Mouse (Mus musculus): ENCODE measurements around the gene Rnase11. TPM values are rescaled to one million over a fixed set of nuclear protein-coding genes. Genes with fewer than 3 reads are reported as not detected.
"Not testable (repeated sequence)": the region's sequence is repeated elsewhere in the genome, so short reads cannot be mapped to it uniquely, and the experiment has no call there.

Gene Rnase11
- polyA plus RNA-seq, 1 experiment from 2014 or later = not detected

GRCm38 (mm10) chr14:51035206-51035605 is 14.8 kb downstream of the Rnase11 start:
- H3K27ac ChIP-seq (replicated peaks) = no peak overlapping the region
- no peak overlapping the region for H3K4me2 ChIP-seq
- H3K4me1 ChIP-seq = peaks cover 7% of the 10 kb centered on the region
- H3K36me3 ChIP-seq = no peaks in the 10 kb centered on the region
- H3K4me3 ChIP-seq = no peak overlapping the region
- WGBS = 56% methylated on average over 1 of the region's 1 CpGs
- no peak overlapping the region for H3K9ac ChIP-seq
- ATAC-seq (ENCODE audit: extremely low read depth, insufficient number of reproducible peaks, low FRiP score, low TSS enrichment) = no peak
- no peaks in the 10 kb centered on the region for H3K27me3 ChIP-seq (replicated peaks)
- no peaks in the 10 kb centered on the region for H3K9me3 ChIP-seq

DNA sequence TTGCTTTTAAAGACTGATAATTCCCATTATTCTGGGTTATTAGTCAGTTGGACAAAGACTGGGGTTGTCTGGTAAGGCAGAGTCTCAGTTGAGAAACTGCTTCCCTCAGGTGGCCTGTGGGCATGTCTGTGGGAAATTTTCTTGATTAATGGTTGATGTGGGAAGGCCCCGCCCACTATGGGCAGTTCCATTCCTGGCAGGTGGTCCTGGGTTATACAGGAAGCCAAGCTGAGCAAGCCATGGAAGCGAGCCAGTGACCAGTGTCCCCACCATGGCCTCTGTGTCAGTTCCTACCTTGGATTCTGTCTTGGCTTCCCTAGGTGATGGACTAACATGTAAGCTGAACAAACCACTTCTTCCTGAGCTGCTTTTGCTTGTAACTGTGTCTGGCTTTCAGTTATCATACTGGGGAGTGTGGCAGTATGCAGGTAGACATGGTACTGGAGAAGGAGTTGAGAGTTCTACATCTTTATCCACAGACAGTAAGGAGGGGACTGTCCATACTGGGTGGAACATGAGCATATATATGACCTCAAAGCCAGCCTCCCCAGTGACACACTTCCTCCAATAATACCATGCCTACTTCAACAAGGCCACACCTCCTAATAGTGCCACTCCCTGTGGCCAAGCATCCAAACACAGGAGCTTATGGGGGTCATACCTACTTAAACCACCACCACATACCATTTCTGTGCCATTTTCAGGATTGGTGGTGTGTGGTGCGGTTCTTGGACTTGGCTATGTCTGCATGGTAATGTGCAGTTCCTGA is 22.4 kb downstream of the Rnase11 start:
- Histone ChIP-seq H3K9me3 (no peaks in the 10 kb centered on the region), H3K4me1 (no peaks in the 10 kb centered on the region), H3K4me2 (no peak overlapping the region), H3K4me3 (no peak overlapping the region), H3K27ac (replicated peaks) (no peak overlapping the region), H3K36me3 (no peaks in the 10 kb centered on the region), H3K9ac (no peak overlapping the region), H3K27me3 (replicated peaks) (no peaks in the 10 kb centered on the region)
- WGBS = 52% methylated on average over 3 of the region's 3 CpGs
- ATAC-seq (ENCODE audit: extremely low read depth, insufficient number of reproducible peaks, low FRiP score, low TSS enrichment) = no peak

DNA sequence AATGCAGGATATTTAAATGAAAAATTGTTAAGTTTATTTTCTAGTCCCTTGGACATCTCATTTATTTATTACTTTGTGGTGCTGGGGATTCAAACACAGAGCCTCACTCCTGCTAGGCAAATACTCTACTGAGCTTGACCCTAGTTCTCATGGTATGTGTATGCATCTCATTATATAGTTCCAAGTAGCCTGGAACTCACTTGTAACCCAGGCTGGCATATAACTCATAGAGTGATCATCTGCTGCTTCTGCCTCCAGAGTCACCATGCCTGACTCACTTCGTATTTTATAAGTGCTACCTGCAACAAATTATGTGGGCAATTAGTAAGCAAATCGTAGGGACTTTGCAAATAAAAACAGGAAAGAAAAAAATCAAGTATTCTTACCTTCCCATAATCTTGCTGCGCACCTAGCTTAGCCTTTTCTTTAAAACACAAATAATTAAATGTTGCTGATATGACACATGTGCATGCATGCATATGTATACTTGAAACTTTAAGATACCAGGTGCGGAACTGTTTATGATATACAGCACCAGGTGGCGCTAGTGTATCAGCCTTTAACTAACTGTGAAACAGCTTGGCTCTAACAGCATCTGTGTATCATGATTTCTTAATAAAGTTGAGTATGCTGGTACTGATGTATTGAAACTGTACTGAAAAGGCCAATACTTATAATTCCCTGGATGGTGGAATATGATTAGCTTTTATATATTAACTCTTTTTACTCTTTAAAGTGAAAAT is 23.4 kb downstream of the Rnase11 start:
- WGBS = 31% methylated on average over 5 of the region's 5 CpGs
- H3K9me3 ChIP-seq = no peaks in the 10 kb centered on the region
- no peak overlapping the region for H3K4me2 ChIP-seq
- no peaks in the 10 kb centered on the region for H3K36me3 ChIP-seq
- no peaks in the 10 kb centered on the region for H3K27me3 ChIP-seq (replicated peaks)
- ATAC-seq (ENCODE audit: extremely low read depth, insufficient number of reproducible peaks, low FRiP score, low TSS enrichment) = no peak
- H3K4me3 ChIP-seq = no peak overlapping the region
- H3K27ac ChIP-seq (replicated peaks) = no peak overlapping the region
- H3K9ac ChIP-seq = no peak overlapping the region
- H3K4me1 ChIP-seq = no peaks in the 10 kb centered on the region

GRCm38 (mm10) chr14:51024820-51025219 is 25.1 kb downstream of the Rnase11 start:
- no peaks in the 10 kb centered on the region for H3K9me3 ChIP-seq
- H3K9ac ChIP-seq = no peak overlapping the region
- no peak for ATAC-seq (ENCODE audit: extremely low read depth, insufficient number of reproducible peaks, low FRiP score, low TSS enrichment)
- no peak overlapping the region for H3K27ac ChIP-seq (replicated peaks)
- H3K4me3 ChIP-seq = no peak overlapping the region
- WGBS = 54% methylated on average over 1 of the region's 1 CpGs
- H3K27me3 ChIP-seq (replicated peaks) = no peaks in the 10 kb centered on the region
- H3K36me3 ChIP-seq = no peaks in the 10 kb centered on the region
- no peaks in the 10 kb centered on the region for H3K4me1 ChIP-seq
- no peak overlapping the region for H3K4me2 ChIP-seq

DNA sequence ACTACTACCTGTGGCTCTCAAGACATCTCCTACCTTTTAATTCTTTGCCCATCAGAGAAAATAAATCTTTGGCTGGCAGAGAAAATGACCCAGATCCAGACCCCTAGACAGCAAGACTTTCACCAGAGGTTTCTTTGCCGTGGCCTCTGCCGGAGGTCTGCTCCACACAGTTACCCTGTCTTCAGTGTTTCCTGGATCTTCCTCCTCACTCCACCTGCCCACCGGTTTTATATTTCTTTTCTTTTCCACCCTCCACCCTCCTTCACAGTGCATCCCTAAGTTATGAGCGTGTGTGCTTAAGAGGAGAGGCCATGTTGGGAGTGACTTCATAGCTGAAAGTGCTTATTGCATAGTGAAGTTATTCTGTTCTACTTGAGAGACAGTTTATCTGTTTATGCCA is 26.5 kb downstream of the Rnase11 start:
- Histone ChIP-seq H3K27ac (replicated peaks) (no peak overlapping the region), H3K9ac (no peak overlapping the region), H3K36me3 (no peaks in the 10 kb centered on the region), H3K4me1 (no peaks in the 10 kb centered on the region), H3K4me3 (no peak overlapping the region), H3K27me3 (replicated peaks) (no peaks in the 10 kb centered on the region), H3K9me3 (no peaks in the 10 kb centered on the region), H3K4me2 (no peak overlapping the region)
- no peak for ATAC-seq (ENCODE audit: extremely low read depth, insufficient number of reproducible peaks, low FRiP score, low TSS enrichment)
- 78% methylated on average over 4 of the region's 4 CpGs for WGBS

GRCm38 (mm10) chr14:51017256-51017655 is 32.7 kb downstream of the Rnase11 start:
- Histone ChIP-seq H3K36me3 (no peaks in the 10 kb centered on the region), H3K9me3 (no peaks in the 10 kb centered on the region), H3K27ac (replicated peaks) (no peak overlapping the region), H3K4me1 (no peaks in the 10 kb centered on the region), H3K9ac (no peak overlapping the region), H3K27me3 (replicated peaks) (no peaks in the 10 kb centered on the region), H3K4me3 (no peak overlapping the region), H3K4me2 (no peak overlapping the region)
- WGBS = 45% methylated on average over 3 of the region's 3 CpGs
- no peak for ATAC-seq (ENCODE audit: extremely low read depth, insufficient number of reproducible peaks, low FRiP score, low TSS enrichment)

DNA sequence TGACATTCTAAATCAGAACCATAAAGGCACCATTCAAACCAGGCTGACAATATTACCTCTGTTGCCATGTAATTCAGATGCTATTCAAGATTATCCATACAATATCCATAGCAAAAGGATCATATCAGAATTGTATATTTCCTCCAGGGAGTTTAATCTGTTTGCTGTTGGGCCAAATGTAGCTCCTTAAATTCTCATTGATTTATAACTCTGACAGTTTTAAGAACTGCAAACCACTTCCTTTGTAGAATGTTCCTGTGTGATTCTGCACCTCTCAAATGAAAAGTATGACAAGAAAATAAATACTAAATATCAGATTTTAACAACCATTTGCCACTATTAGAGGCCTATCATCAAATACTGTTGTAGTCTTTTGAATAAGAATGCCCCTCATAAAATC is 34.2 kb downstream of the Rnase11 start:
- Histone ChIP-seq H3K4me1 (no peaks in the 10 kb centered on the region), H3K9ac (no peak overlapping the region), H3K4me2 (no peak overlapping the region), H3K4me3 (no peak overlapping the region), H3K36me3 (no peaks in the 10 kb centered on the region), H3K27me3 (replicated peaks) (no peaks in the 10 kb centered on the region), H3K9me3 (no peaks in the 10 kb centered on the region), H3K27ac (replicated peaks) (no peak overlapping the region)
- no peak for ATAC-seq (ENCODE audit: extremely low read depth, insufficient number of reproducible peaks, low FRiP score, low TSS enrichment)

DNA sequence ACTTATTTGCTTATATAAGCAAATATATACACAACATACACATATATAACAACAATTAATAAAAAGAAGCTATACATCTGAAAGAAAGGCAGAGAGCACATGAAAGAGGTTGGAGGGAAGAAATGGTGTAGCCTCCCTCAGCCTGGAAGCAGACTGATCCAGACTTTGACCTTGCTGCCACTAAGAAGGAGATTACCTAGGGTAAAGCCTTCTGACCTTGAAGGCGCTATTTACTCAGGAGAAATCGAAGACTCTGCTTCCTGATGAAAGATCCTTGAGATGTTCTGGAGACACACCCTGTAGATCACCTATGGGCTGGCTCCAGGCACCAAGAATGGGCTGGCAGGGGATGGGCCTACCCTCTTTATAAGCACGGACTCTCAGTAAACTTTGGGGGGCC is 35.2 kb downstream of the Rnase11 start:
- ATAC-seq (ENCODE audit: extremely low read depth, insufficient number of reproducible peaks, low FRiP score, low TSS enrichment); H3K9ac ChIP-seq; H3K27ac ChIP-seq (replicated peaks); H3K27me3 ChIP-seq (replicated peaks); H3K36me3 ChIP-seq; H3K9me3 ChIP-seq; H3K4me3 ChIP-seq; H3K4me1 ChIP-seq; H3K4me2 ChIP-seq: not testable (repeated sequence)
- 81% methylated on average over 3 of the region's 3 CpGs for WGBS

- H3K9me3 ChIP-seq = no peaks in the 10 kb centered on the region
- H3K36me3 ChIP-seq = no peaks in the 10 kb centered on the region
- H3K27ac ChIP-seq (replicated peaks) = peak overlapping the region; percentile 96
- no peak overlapping the region for H3K4me2 ChIP-seq
- no peak overlapping the region for H3K4me3 ChIP-seq
- no peak for ATAC-seq (ENCODE audit: extremely low read depth, insufficient number of reproducible peaks, low FRiP score, low TSS enrichment)
- peaks cover 31% of the 10 kb centered on the region for H3K4me1 ChIP-seq
- WGBS = 77% methylated on average over 6 of the region's 6 CpGs
- H3K27me3 ChIP-seq (replicated peaks) = no peaks in the 10 kb centered on the region
- no peak overlapping the region for H3K9ac ChIP-seq
These were observed 40.4 kb downstream of the Rnase11 start for GRCm38 (mm10) chr14:51009572-51009971.

- Histone ChIP-seq H3K4me3 (no peak overlapping the region), H3K9ac (no peak overlapping the region), H3K4me1 (peaks cover 31% of the 10 kb centered on the region), H3K27me3 (replicated peaks) (no peaks in the 10 kb centered on the region), H3K4me2 (peak overlapping the region; percentile 38; the same call in 1 of the 2 replicates), H3K36me3 (no peaks in the 10 kb centered on the region), H3K9me3 (no peaks in the 10 kb centered on the region), H3K27ac (replicated peaks) (peak overlapping the region; percentile 96)
- WGBS = 74% methylated on average over 4 of the region's 4 CpGs
- no peak for ATAC-seq (ENCODE audit: extremely low read depth, insufficient number of reproducible peaks, low FRiP score, low TSS enrichment)
These were observed 41.2 kb downstream of the Rnase11 start for GRCm38 (mm10) chr14:51008781-51009180.

GRCm38 (mm10) chr14:51007914-51008713 is 41.8 kb downstream of the Rnase11 start:
- no peaks in the 10 kb centered on the region for H3K27me3 ChIP-seq (replicated peaks)
- peak; percentile 78 for ATAC-seq (ENCODE audit: extremely low read depth, insufficient number of reproducible peaks, low FRiP score, low TSS enrichment)
- peak overlapping the region; percentile 57; the same call in 1 of the 2 replicates for H3K9ac ChIP-seq
- peak overlapping the region; percentile 38; the same call in 1 of the 2 replicates for H3K4me2 ChIP-seq
- no peaks in the 10 kb centered on the region for H3K36me3 ChIP-seq
- peak overlapping the region; percentile 96 for H3K27ac ChIP-seq (replicated peaks)
- WGBS = 38% methylated on average over 13 of the region's 13 CpGs
- no peak overlapping the region for H3K4me3 ChIP-seq
- H3K9me3 ChIP-seq = no peaks in the 10 kb centered on the region
- peaks cover 31% of the 10 kb centered on the region for H3K4me1 ChIP-seq
